Mouse (Mus musculus): ENCODE data around the gene Taf12.

DNA sequence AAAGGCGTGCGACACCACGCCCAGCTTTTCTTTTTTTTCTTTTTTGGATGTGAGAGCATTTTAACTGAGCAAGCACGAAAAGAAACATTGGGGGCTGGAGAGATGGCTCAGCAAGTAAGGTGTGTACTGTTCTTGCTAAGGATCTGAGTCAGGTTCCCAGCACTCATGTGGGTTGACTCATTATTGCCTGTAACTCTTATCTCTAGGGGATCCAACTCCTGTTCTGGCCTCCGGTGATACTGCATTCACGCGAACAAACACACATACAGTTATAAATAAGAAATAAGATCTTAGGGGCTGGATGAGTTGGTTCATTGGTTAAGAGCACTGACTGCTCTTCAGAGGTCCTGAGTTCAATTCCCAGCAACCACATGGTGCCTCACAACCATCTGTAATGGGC lies 10.9 kb upstream of the Taf12 start:
- TF ChIP-seq CTCF (IDR thresholded peaks at IDR 0.05; ENCODE audit: control insufficient read depth, insufficient read depth, insufficient replicate concordance, low read depth, low read length) (no peak), POLR2A (IDR thresholded peaks at IDR 0.05; ENCODE audit: control insufficient read depth, low read depth, low read length) (no peak)
